Mouse (Mus musculus) urinary bladder, postnatal 10 days (tissue): ENCODE data around the gene Nmur1.
"Not testable (repeated sequence)": the region's sequence is repeated elsewhere in the genome, so short reads cannot be mapped to it uniquely, and the experiment has no call there.

Source experiments
- DNase-seq: peaks from one replicate; pipeline ENCODE4 v3.0.0; 2022; ENCODE audit warnings: low spot score

Nmur1 gene

DNA sequence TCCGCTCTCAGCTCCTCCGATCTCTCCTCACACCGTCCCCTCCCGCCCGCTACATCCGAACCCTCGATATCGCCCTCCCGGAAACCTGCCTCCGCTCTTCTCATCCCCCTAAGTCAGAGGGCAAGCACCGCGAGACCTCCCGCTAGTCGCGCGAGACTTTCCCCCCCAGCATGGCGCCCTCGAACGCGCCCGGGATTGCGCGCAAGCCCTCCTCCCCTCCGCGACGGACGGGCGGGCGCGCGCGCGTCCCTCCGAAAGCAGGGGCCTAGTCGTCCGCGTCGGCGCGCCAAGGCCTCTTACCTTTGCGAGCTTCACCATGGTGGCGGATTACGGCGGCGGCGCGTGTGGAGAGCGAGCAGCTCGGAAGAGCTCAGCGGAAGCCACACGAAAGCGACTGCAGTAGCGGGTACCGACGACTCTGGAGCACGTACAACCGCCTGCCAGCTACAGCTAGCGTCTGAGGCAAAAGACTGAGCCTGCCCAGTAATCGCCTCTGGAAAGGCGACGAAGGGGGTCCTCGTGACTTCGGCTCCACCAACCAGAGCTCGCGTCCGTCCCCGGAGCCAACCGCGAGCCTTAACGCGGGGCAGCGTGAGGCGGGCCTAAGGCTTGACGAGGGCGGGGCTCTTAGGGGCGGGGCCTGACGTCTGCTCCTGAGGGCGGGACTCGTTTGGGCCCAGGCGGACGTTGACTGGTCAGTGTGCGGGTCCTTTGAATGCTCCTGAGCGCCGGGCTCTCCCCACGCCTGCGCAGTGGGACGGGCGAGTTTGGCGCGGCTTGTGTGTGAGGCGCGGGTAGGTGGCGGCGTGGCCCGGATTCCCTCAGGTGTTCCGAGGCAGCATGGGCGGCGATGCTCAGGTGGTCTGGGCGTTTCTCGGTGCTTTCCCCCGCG is 66.9 kb downstream of the Nmur1 start, which contains the start of gene Ncl:
Ncl (minus strand) TSS at position 495 of the 892 bp plus-strand sequence.
- DNase-seq, result peak; percentile 94

DNA sequence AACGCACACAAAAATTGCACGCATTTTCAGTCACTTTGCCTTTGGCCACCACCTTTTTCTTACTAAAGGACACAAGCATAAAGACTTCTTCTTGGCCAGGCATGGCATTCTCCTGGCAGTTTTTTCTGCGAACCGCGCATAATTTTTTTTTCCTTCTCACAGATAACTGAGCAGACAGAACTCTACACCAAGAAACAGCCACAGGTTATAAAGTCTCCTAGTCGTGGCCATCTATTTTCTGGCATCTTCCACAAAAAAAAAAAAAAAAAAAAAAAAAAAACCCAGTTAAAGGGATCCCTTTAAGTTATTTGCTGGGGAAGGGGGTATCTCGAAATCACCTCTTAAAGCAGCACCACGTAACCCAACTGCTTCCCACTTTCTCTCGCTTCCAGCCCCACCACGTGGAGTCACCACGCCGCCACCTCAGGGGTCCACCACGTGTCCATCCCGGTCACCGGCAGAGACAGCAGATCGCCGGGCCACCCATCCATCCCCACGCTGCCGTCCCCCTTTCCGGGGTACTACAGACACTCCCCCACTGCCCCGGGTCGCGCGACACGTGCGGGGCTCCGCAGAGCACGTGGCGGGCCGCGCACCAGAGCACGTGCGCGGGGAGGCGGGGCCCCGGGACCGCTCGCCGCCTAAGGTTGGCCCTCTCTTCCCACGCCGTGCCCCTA is 67.7 kb downstream of the Nmur1 start:
- DNase-seq, result peak; percentile 20

DNA sequence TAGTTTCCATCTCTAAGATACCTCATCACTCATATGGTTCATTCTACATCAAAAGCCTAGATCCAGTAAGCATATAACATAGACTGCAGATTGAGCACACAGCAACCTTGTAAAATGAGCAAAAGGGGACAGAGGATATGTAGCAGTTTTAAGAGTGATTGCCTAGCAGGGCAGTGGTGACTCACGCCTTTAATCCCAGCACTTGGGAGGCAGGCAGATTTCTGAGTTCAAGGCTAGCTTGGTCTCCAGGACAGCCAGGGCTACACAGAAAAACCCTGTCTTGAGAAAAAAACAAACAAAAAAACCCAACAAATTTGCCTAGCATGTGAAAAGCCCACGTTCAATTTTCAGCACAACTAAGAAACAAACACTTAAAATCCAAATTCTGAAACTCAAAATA is 71.8 kb downstream of the Nmur1 start:
- no peak for DNase-seq

DNA sequence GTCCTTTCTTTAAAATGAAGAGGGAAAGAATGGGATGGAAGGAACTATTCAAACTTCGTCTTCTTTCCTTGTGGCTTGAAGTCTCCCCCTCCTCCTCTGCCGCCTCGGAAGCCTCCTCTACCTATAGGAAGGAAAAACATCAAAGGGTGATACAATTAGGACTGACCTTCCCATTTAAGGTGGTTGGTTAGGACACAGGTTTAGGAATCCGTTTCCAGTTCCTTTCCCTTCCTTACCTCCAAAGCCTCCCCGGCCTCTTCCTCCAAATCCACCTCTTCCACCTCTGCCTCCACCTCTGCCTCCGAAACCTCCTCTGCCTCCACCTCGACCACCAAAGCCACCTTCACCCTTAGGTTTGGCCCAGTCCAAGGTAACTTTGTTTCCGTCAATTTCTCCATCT is 75.5 kb downstream of the Nmur1 start:
- no peak for DNase-seq

DNA sequence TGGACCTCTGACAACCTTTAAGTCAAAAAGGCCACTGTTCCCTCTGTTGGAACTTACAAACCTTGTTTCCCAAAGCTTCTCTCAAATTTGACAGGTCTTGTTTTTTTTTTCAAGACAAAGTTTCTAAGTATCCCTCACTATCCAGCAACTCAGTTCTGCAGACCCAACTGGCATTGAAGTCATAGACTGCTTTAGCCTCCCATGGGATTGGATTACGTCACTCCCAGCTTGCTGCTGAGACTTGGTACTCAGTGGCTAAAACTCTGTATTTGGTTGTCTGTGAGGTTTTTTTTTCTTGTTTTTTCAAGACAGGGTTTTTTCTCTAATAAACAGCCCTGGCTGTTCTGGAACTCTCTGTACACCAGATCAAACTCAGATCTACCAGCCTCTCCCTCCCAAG is 76.3 kb downstream of the Nmur1 start:
- no peak for DNase-seq

DNA sequence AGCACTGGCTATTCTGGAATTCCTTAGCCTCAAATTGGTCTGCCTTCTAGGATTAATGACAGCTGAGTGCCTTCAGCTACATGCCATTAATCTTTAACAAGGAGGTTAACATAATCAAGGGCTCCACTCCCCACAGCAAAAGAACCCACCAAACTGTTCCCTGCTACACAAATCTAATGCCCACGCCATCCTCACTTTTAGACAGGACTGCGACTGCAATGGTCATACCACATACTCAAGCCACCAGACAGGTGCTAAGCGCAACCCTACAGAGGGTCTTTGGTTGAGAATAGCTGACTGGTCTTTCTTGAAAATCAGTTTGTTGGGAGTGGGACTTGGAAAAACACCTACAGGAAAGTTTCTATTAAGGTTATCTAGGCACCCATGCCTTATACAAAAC is 76.8 kb downstream of the Nmur1 start:
- DNase-seq, result no peak

DNA sequence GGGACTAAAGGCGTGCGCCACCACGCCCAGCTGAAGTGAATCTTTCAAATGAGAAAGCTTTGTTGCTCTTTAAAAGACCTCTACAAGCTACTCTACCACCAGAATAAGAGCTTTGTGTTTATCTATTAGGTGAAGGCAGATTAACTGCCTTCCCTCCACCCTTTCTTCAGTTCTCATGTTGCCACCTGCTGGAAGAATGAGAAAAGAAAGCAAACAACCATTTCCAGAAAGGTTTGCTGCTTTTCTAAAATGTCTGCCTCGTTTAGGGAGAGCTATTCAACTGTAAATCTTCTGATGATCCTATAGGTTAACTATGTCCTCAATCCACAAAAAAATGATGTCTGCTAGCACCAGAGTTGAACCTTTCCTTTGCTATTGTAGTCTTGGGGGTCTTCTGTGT is 77.2 kb downstream of the Nmur1 start:
- DNase-seq, result no peak

DNA sequence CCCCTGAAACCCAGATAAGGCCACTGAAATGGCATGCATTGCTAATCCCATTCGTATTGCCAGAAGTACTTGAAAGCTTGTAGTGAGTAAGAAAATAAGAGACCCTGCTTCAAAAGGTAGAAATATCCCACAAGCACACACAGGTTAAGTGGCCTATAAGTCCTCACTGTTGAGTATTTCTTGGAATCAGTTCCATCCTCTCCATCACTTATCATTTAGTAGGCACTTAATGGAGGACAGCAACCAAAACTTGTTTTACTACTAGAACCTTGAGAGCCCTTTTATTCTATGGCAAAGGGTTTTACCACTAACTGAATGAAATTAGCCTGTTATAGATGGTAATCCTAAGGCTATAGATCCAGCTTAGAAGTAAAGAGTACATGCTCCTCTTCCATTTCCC is 77.9 kb downstream of the Nmur1 start:
- no peak for DNase-seq

DNA sequence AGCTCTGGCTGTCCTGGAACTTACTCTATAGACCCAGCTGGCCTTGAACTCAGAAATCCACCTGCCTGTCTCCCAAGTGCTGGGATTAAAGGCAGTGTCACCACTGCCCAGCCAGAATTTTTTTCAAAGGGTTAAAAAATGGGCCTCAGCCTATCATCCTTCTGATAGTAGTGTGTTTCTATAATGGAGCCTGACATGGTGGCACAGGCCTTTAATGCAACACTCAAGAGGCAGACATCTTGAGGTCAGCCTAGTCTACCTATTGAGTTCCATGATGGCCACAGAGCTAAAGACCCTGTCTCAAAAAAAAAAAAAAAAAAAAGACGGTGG is 78.3 kb downstream of the Nmur1 start:
- DNase-seq, result no peak

DNA sequence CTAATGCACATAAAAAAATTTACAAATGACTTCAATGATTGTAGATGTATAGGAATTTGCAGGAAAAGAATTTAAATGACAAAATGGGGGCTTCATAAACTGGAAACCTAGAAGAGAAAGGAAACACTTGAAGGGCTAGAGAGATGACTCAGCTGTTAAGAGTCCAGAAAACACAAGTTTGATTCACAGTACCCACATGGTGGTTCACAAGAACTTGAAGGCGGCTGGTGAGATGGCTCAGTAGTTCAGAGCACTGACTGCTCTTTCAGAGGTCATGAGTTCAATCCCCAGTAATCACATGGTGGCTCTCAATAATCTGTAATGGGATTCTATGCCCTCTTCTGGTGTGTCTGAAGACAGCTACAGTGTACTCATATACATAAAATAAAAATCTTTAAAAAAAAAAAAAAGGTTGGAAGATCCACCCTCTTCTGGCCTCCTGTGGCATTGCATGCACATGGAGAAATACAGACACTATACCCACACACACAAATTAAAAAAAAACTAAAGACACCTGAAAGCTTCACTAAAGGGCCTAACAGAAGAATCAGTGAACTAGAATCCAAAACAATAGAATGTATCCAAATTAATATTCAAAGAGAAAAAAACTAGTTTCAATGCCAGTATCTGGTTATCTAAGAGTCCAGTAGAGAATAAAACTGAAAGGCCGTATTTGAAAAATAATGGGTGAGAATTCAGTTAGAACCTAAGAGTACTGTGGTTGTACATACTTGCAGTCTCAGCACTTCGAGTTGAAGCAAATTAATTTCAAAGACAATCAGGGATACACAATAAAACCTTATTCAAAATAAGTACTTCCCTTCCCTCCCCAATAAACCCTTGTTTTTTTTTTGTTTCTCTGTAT is 78.9 kb downstream of the Nmur1 start:
- no peak for DNase-seq

DNA sequence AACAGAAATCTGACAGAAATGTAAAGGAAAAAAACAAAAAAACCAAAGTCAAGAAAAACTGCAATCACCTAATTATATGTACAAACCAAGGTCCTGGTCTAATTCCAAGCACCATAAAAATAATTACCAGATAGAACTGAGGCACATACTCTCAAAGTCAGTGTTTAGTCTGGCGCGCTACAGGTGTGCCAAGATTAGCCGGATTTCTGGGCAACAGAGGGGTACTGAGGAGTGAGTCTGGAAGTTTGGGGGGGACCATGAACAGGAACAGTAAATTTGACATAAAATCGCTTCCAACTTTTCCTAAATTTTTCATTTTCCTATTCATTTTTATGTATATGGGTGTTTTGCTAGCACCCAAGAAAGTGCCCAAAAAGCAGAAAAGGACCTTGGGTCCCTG is 80.1 kb downstream of the Nmur1 start:
- DNase-seq, result no peak

DNA sequence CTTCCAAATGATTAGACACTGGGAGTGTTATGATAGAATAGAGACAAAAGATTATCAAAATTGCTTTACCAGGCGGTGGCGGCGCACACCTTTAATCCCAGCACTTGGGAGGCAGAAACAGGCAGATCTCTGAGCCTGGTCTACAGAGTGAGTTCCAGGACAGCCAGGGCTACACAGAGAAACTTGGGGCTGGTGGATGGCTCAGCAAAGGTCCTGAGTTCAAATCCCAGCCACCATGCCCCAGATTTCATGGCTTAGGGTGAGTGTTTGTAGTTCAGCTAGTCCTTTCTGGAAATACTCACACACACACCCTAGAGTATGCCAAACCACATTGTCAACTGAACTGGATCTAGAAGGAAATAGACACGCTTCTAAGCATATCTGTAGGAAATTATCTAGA is 81.0 kb downstream of the Nmur1 start:
- DNase-seq, result no peak

DNA sequence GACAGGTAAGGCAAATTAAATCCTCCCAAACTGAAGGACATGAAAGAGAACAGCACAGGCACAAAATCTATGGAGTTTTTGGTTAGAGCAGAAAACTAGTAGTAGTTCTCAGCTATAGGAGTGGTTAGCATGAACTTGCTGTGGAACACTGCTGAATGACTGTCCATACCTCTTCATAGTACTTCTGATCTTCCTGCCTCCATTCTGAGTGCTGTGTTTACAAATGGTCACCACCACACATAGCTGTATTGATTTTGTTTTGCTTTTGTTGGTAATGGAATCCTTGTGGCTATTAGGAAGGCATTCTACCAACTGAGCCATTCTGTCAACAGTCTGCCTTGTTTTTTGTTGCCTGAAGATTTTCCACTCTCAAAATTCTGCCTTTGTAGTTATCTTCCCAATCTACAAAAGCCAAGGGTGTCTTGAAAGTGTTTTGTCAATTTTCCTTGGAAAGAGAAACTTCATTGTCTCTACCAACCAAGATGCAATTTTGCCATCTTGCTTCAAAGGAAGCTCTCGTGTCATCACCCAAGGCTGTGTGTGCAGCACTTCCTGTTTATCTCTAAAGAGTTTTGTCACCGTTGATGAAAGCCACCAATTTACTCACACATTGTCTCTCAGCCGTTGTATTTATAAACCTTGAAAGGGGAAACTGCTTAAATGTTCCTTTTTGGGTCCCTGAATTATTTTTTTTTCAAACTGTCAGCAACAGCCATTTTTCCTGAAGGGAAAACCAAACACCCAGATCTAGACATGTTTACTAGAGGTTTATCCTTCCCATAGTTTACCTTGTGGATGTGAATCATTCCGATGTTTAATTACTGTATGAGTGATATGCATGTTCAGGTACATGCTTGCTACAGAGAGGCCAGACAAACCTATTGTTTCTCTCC is 81.8 kb downstream of the Nmur1 start:
- no peak for DNase-seq

DNA sequence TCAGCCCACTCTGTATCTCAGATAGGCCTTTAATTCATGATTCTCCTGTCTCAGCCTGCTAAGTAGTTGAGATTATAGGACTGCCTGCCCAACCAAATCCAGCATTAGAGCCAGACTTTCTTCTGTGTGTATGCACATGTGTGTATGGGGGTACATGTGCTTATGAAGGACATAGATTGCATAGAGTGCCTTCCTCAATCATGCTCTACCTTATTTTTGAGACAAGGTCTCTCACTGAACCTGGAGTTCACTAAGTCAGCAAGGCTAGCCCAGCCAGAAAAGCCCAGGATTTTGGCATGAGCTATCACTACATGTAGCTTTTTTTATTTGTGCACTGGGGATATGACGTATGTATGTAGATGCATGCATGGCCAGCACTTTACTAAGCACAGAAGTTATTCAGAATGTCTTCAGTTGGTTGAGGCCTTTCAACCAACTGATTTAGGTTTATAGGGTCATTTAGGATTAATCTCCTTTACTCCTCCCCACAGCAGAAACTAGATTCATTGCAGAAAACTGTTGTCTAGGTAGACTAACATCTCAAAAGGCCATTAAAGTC is 82.9 kb downstream of the Nmur1 start:
- no peak for DNase-seq

DNA sequence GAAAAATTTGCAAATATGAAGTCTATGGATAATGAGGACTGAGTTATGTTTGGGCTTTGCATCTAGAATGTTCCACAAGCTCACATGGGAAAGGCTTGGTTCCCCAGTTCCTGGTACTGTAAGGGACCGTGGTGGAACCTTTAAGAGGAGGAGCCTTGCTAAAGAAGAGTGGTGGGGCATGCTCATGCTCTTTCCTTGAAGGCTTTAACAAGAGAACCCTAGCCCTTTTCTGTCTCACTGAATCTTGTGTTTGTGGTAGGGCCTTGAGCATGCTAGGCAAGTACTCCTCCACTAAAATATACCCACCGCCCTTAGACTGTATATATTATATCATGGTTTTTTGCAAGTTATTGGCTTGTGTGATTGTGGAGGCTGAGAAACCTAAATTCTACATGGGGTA is 83.7 kb downstream of the Nmur1 start:
- no peak for DNase-seq

DNA sequence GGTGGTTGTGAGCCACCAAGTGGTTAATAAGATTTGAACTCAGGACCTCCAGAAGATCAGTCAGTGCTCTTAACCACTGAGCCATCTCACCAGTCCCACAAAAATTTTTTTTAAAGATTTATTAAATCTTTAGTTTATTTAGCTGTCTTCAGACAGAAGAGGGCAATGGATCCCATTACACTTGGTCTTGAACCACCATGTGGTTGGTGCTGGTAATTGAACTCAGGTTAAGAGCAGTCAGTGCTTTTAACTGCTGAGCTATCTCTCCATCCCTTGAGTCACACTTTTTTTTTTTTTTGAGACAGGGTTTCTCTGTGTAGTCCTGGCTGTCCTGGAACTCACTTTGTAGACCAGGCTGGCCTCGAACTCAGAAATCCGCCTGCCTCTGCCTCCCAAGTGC is 84.9 kb downstream of the Nmur1 start:
- DNase-seq, result not testable (repeated sequence)

DNA sequence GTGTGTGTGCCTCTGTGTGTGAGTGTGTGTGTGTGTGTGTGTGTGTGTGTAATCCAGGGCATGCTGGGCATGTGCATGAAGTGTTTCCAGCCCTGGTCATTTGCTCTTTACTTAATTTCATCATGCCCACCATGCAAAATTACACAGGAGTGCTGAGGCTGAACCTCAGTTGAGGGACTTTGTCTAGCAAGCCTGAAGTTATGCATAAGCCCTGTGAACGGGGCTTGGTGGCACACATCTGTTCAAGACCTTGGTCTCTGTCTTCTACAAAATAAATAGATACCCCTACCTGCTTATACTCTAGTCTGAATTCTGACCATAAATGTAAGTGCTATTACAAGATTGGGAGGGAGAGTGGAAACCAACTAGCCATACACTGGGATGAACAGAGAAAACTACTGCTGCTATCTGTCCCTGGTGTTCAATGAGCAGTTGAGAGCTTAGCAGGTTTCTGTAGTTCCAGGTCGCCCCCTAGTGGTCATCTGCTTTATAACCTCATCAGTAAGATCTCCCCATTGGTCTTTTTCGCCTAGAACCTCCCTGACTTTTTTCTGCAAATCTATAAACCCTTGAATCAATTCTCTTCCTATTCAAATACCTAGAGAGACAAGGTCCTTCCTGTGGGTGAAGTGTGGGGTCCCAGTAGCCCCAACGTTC is 86.7 kb downstream of the Nmur1 start:
- DNase-seq, result peak; percentile 35

DNA sequence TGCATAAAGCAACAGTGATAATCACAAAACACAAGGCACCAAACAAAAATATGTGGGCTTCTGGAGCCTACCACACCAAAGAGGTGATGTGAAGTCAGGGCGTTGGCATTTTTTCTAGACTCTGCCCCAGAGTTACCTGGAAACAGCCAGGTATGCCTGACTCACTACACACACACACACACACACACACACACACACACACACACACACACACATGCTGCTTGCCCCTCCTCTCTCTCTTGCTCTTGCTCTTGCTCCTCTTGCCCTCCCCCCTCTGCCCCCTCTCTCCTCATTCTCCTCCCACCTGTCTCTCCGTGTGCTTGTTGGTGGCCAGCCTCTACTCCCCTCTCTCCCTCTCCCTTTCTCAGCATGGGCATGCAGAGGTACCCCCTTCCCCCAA is 89.7 kb downstream of the Nmur1 start:
- DNase-seq, result no peak
